Mouse (Mus musculus): ENCODE measurements around the gene Gm4491. TPM values are rescaled to one million over a fixed set of nuclear protein-coding genes. Genes with fewer than 3 reads are reported as not detected.
A peak's percentile ranks its signal among the peaks of the same experiment; 100 is the strongest.

The Gm4491 gene
- polyA plus RNA-seq (2016; fragmentation: Nextera tagmentation; extraction: Ambion mirVana): not detected in 2 replicates

- no peak for ATAC-seq (ENCODE audit: insufficient number of reproducible peaks, low FRiP score)
- H3K9ac ChIP-seq: no peak within 1 kb of the TSS
- 0 out of 2 replicates have a peak, but pooled peaks cover 3% of the 10 kb centered on the region for H3K4me1 ChIP-seq (replicated peaks)
- peaks cover 54% of the 10 kb centered on the region for H3K27me3 ChIP-seq (replicated peaks)
- H3K4me3 ChIP-seq: no peak within 1 kb of the TSS
- H3K36me3 ChIP-seq: no peaks in the 10 kb centered on the region
- 22% methylated on average over 13 of the region's 13 CpGs for WGBS
- no peaks in the 10 kb centered on the region for H3K9me3 ChIP-seq (replicated peaks)
- no peak within 1 kb of the TSS for H3K4me2 ChIP-seq
- no peak within 1 kb of the TSS for H3K27ac ChIP-seq (ENCODE audit: poor library complexity, severe bottlenecking)
Observed at GRCm38 (mm10) chr14:57115823-57116544, at the start of gene Gm4491. Gm4491 (minus strand) TSS chr14:57115883.

GRCm38 (mm10) chr14:57161833-57162232, 46.1 kb upstream of the Gm4491 start:
- no peaks in the 10 kb centered on the region for H3K36me3 ChIP-seq
- no peak overlapping the region for H3K9ac ChIP-seq
- H3K27me3 ChIP-seq (replicated peaks): peaks cover 9% of the 10 kb centered on the region; the same call in 1 of the 2 replicates
- H3K4me1 ChIP-seq (replicated peaks): no peaks in the 10 kb centered on the region
- 44% methylated on average over 2 of the region's 2 CpGs for WGBS
- H3K4me2 ChIP-seq: no peak overlapping the region
- H3K9me3 ChIP-seq (replicated peaks): no peaks in the 10 kb centered on the region
- ATAC-seq (ENCODE audit: insufficient number of reproducible peaks, low FRiP score): no peak
- H3K4me3 ChIP-seq: no peak overlapping the region
- no peak overlapping the region for H3K27ac ChIP-seq (ENCODE audit: poor library complexity, severe bottlenecking)

GRCm38 (mm10) chr14:57161201-57161600, 45.5 kb upstream of the Gm4491 start:
- ATAC-seq (ENCODE audit: insufficient number of reproducible peaks, low FRiP score): no peak
- Histone ChIP-seq H3K4me1 (replicated peaks) (no peaks in the 10 kb centered on the region), H3K4me2 (no peak overlapping the region), H3K36me3 (no peaks in the 10 kb centered on the region), H3K4me3 (no peak overlapping the region), H3K27me3 (replicated peaks) (peaks cover 9% of the 10 kb centered on the region; the same call in 1 of the 2 replicates), H3K9ac (no peak overlapping the region), H3K27ac (ENCODE audit: poor library complexity, severe bottlenecking) (no peak overlapping the region), H3K9me3 (replicated peaks) (no peaks in the 10 kb centered on the region)
- 69% methylated on average over 4 of the region's 4 CpGs for WGBS

- no peak overlapping the region for H3K4me3 ChIP-seq
- 40% methylated on average over 6 of the region's 6 CpGs for WGBS
- no peak overlapping the region for H3K4me2 ChIP-seq
- H3K9ac ChIP-seq: no peak overlapping the region
- H3K36me3 ChIP-seq: no peaks in the 10 kb centered on the region
- H3K27ac ChIP-seq (ENCODE audit: poor library complexity, severe bottlenecking): no peak overlapping the region
- ATAC-seq (ENCODE audit: insufficient number of reproducible peaks, low FRiP score): no peak
- peaks cover 23% of the 10 kb centered on the region for H3K27me3 ChIP-seq (replicated peaks)
- no peaks in the 10 kb centered on the region for H3K4me1 ChIP-seq (replicated peaks)
- 0 out of 2 replicates have a peak, but pooled peaks cover 4% of the 10 kb centered on the region for H3K9me3 ChIP-seq (replicated peaks)
Observed at GRCm38 (mm10) chr14:57154916-57155315, 39.2 kb upstream of the Gm4491 start.

GRCm38 (mm10) chr14:57145741-57146140, 30.1 kb upstream of the Gm4491 start:
- Histone ChIP-seq H3K9me3 (replicated peaks) (0 out of 2 replicates have a peak, but pooled peaks cover under 1% of the 10 kb centered on the region), H3K27me3 (replicated peaks) (peaks cover 35% of the 10 kb centered on the region)

GRCm38 (mm10) chr14:57135265-57135664, 19.6 kb upstream of the Gm4491 start:
- WGBS: 70% methylated on average over 8 of the region's 8 CpGs
- Histone ChIP-seq H3K36me3 (no peaks in the 10 kb centered on the region), H3K27ac (ENCODE audit: poor library complexity, severe bottlenecking) (no peak overlapping the region), H3K27me3 (replicated peaks) (peaks cover 84% of the 10 kb centered on the region), H3K9ac (no peak overlapping the region), H3K9me3 (replicated peaks) (no peaks in the 10 kb centered on the region), H3K4me2 (no peak overlapping the region), H3K4me1 (replicated peaks) (peaks cover 7% of the 10 kb centered on the region), H3K4me3 (no peak overlapping the region)
- ATAC-seq (ENCODE audit: insufficient number of reproducible peaks, low FRiP score): no peak

More at GRCm38 (mm10) chr14:57145741-57146140, 30.1 kb upstream of the Gm4491 start:
- Histone ChIP-seq H3K36me3 (no peaks in the 10 kb centered on the region), H3K27ac (ENCODE audit: poor library complexity, severe bottlenecking) (no peak overlapping the region), H3K9ac (no peak overlapping the region), H3K4me3 (no peak overlapping the region), H3K4me1 (replicated peaks) (peaks cover 12% of the 10 kb centered on the region), H3K4me2 (no peak overlapping the region)
- ATAC-seq (ENCODE audit: insufficient number of reproducible peaks, low FRiP score): no peak
- 18% methylated on average over 4 of the region's 4 CpGs for WGBS

DNA sequence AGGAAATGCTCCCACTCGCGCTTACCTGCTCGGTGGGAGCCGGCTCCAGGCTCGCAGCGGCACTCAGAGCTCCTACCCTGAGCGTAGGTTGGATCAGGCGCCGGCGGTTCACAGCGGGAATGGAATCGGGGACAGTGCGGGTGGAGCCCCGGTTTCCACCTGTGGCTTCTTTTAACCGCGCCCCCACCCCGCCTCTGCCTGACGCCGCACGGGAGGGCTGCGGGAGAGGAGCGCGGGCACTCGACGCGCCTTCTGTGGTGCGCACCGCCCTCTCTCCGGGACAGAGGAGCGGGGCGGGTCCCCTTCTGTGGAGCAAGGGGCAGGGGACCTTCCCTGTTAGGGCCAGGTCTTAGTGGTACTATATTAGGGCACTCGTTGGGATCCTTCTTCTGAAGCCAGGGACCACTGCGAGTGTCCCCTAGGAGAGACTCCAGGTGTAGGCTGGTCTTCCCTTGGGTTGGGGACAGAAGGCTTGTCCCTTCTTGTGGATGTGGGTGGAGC, 17.5 kb upstream of the Gm4491 start, which contains the start of gene Gjb6:
Gene Gjb6 (minus strand): TSS at position 451 of the 501 bp plus-strand sequence.
- ATAC-seq (ENCODE audit: insufficient number of reproducible peaks, low FRiP score): no peak
- no peak within 1 kb of the TSS for H3K27ac ChIP-seq (ENCODE audit: poor library complexity, severe bottlenecking)
- H3K27me3 ChIP-seq (replicated peaks): peaks cover 85% of the 10 kb centered on the region
- peaks cover 7% of the 10 kb centered on the region for H3K4me1 ChIP-seq (replicated peaks)
- H3K4me3 ChIP-seq: peak within 1 kb of the TSS; percentile 36
- no peaks in the 10 kb centered on the region for H3K9me3 ChIP-seq (replicated peaks)
- peak within 1 kb of the TSS; percentile 68 for H3K4me2 ChIP-seq
- no peaks in the 10 kb centered on the region for H3K36me3 ChIP-seq
- no peak within 1 kb of the TSS for H3K9ac ChIP-seq
- WGBS: 2% methylated on average over 33 of the region's 33 CpGs

DNA sequence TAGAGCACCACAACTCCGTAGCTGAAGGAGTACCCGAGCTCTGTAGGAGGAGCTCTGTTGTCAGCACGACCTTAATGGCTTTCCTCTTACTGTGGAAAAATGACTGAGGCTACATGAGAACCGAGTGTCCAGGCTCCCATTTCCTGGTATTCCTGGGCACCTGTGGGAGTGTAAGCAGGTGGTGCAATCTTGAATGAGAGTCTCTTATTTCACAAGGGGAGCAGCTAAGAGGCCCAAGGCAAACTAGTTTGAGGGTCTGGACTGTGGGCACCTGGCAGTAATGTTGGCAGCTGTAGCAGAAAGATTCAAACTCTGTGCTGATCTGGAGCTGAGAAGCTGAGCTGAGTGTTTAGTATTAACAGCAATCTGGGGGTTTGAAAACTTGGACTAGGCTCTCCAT, 11.7 kb upstream of the Gm4491 start:
- Histone ChIP-seq H3K27ac (ENCODE audit: poor library complexity, severe bottlenecking) (no peak overlapping the region), H3K27me3 (replicated peaks) (peaks cover 30% of the 10 kb centered on the region), H3K4me2 (no peak overlapping the region), H3K4me1 (replicated peaks) (no peaks in the 10 kb centered on the region), H3K9me3 (replicated peaks) (no peaks in the 10 kb centered on the region), H3K36me3 (no peaks in the 10 kb centered on the region), H3K4me3 (no peak overlapping the region), H3K9ac (no peak overlapping the region)
- 62% methylated on average over 4 of the region's 4 CpGs for WGBS
- no peak for ATAC-seq (ENCODE audit: insufficient number of reproducible peaks, low FRiP score)

DNA sequence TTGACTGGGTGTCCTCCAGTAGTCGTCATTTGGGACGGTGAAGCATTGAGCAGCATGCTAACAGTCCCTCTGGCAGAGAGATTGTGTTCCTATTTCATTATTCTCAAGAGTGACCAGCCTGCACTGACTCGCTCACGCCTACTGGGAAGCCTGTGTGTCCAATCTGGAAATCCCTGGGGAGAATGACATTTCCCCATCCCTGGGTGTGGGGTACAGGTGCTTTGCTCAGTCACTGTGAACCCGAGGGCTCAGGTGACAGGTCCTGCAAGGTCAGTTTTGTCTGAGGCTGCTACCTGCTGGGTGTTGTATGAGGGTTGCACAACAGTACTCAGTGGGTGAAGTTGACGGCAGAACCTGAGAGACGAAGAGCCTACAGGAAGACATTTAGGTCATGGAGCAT, 6.6 kb upstream of the Gm4491 start:
- WGBS: 85% methylated on average over 7 of the region's 7 CpGs
- Histone ChIP-seq H3K9ac (no peak overlapping the region), H3K4me3 (no peak overlapping the region), H3K4me2 (no peak overlapping the region), H3K9me3 (replicated peaks) (no peaks in the 10 kb centered on the region), H3K4me1 (replicated peaks) (no peaks in the 10 kb centered on the region), H3K27me3 (replicated peaks) (peaks cover 16% of the 10 kb centered on the region), H3K36me3 (no peaks in the 10 kb centered on the region), H3K27ac (ENCODE audit: poor library complexity, severe bottlenecking) (no peak overlapping the region)
- no peak for ATAC-seq (ENCODE audit: insufficient number of reproducible peaks, low FRiP score)

DNA sequence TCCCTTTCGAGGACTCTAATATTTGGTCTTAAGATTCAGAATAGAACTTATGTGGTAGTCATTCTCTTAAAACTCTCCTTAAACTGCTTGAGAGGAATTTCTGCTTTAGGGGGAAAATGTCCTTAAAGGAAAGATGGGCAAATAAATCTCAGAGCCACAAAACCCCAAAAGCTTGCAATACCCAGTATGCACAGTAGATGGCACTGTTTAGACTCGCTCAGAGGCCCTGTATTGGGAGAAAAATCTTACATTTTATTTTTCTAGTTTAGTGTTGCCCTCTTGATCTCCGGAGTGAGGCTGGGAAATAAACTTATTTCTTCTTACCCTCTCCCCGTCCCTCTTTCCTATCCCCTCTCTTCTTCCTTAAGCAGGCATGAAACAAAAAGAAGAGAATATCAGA, 6.5 kb downstream of the Gm4491 start:
- Histone ChIP-seq H3K27me3 (replicated peaks) (peaks cover 61% of the 10 kb centered on the region), H3K36me3 (no peaks in the 10 kb centered on the region), H3K4me1 (replicated peaks) (peaks cover 6% of the 10 kb centered on the region), H3K4me3 (no peak overlapping the region), H3K27ac (ENCODE audit: poor library complexity, severe bottlenecking) (no peak overlapping the region), H3K9me3 (replicated peaks) (no peaks in the 10 kb centered on the region), H3K9ac (no peak overlapping the region), H3K4me2 (no peak overlapping the region)
- ATAC-seq (ENCODE audit: insufficient number of reproducible peaks, low FRiP score): no peak
- 5% methylated on average over 4 of the region's 4 CpGs for WGBS

- Histone ChIP-seq H3K36me3 (no peaks in the 10 kb centered on the region), H3K9me3 (replicated peaks) (no peaks in the 10 kb centered on the region), H3K4me3 (no peak overlapping the region), H3K4me1 (replicated peaks) (peaks cover 6% of the 10 kb centered on the region), H3K9ac (no peak overlapping the region), H3K27me3 (replicated peaks) (peaks cover 63% of the 10 kb centered on the region), H3K4me2 (no peak overlapping the region), H3K27ac (ENCODE audit: poor library complexity, severe bottlenecking) (no peak overlapping the region)
- ATAC-seq (ENCODE audit: insufficient number of reproducible peaks, low FRiP score): no peak
- WGBS: 67% methylated on average over 5 of the region's 5 CpGs
Observed at GRCm38 (mm10) chr14:57107916-57108315, 7.8 kb downstream of the Gm4491 start.
